Mouse (Mus musculus) macrophage (primary cell): ENCODE data around the gene Pdha2. TPM values are rescaled to one million over a fixed set of nuclear protein-coding genes. Genes with fewer than 3 reads are reported as not detected.

Experiments
- H3K27ac ChIP-seq: fragments of 350-480 bp; formaldehyde crosslinking; 2 replicates; pipeline ENCODE4 v1.9.0; 2021
- H3K36me3 ChIP-seq: fragments of 350-480 bp; formaldehyde crosslinking; 2 replicates; pipeline ENCODE4 v1.9.0; 2021; ENCODE audit errors: inconsistent target
- H3K4me3 ChIP-seq: fragments of 350-480 bp; formaldehyde crosslinking; 2 replicates; pipeline ENCODE4 v1.9.0; 2021; ENCODE audit errors: inconsistent target
- H3K79me2 ChIP-seq: fragments of 350-480 bp; formaldehyde crosslinking; 2 replicates; pipeline ENCODE4 v1.9.0; 2021; ENCODE audit errors: inconsistent target
- WGBS: methylation state at CpG from one replicate; pipeline ENCODE4 v1.1.7; 2026; ENCODE audit warnings: inconsistent platforms; ENCODE audit not compliant: missing documents; 5-methylcytosine and 5-hydroxymethylcytosine counted together
- polyA plus RNA-seq: library from polyadenylated mRNA; stranded (reverse); fragments of 250-400 nt; gene quantifications from 3 replicates; pipeline ENCODE4 v1.2.4, GENCODE M21; 2018; ENCODE audit warnings: inconsistent platforms
- total RNA-seq, 78 experiments: library from RNA; depleted of rRNA; stranded (reverse); fragments of 250-400 nt; gene quantifications; 1 replicate in 9 of 78; 2 replicates in 24 of 78; 3 replicates in 43 of 78; 4 replicates in 2 of 78; pipeline ENCODE4 v1.2.4; 2018; ENCODE audit warnings: inconsistent platforms in 56 of 78

Gene Pdha2
- not detected for total RNA-seq (2018; cell fraction: chromatin; rRNA removed)
- not detected for total RNA-seq (2018; cell fraction: cytosol; rRNA removed)
- total RNA-seq (2018; cell fraction: nucleus; rRNA removed), result not detected
- not detected in 3 replicates for polyA plus RNA-seq

- no peak within 1 kb of the TSS for H3K4me3 ChIP-seq
- no peak within 1 kb of the TSS for H3K27ac ChIP-seq
- no peaks in the 10 kb centered on the region for H3K79me2 ChIP-seq
- H3K36me3 ChIP-seq, result no peaks in the 10 kb centered on the region
- WGBS, result 75% methylated on average over 5 of the region's 5 CpGs
These were observed at the start of gene Pdha2 for GRCm38 (mm10) chr3:141212255-141212654. Pdha2 (minus strand) TSS chr3:141212355.

DNA sequence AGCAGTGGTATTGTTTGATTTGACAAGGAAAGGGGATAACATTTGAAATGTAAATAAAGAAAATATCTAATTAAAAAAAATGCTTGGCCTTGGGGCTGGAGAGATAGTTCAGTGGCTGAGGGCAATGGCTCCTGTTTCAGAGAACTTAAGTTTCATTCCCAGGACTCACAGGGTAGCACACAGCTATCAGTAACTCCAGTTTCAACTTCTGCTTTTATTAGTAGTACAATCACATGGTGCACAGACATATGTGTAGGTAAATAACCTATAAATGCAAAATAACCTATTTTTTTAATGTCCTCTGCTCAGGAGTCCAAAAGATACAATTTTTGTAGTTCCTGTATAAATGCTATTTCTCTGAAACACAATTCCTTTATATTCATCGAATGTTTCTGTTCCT lies 48.4 kb upstream of the Pdha2 start:
- 78% methylated on average over 1 of the region's 1 CpGs for WGBS
- Histone ChIP-seq H3K36me3 (no peaks in the 10 kb centered on the region), H3K79me2 (no peaks in the 10 kb centered on the region), H3K4me3 (no peak overlapping the region), H3K27ac (no peak overlapping the region)

GRCm38 (mm10) chr3:141251440-141251839 lies 39.3 kb upstream of the Pdha2 start:
- no peak overlapping the region for H3K27ac ChIP-seq
- no peak overlapping the region for H3K4me3 ChIP-seq
- H3K79me2 ChIP-seq, result no peaks in the 10 kb centered on the region
- WGBS, result 83% methylated on average over 1 of the region's 1 CpGs
- H3K36me3 ChIP-seq, result no peaks in the 10 kb centered on the region

DNA sequence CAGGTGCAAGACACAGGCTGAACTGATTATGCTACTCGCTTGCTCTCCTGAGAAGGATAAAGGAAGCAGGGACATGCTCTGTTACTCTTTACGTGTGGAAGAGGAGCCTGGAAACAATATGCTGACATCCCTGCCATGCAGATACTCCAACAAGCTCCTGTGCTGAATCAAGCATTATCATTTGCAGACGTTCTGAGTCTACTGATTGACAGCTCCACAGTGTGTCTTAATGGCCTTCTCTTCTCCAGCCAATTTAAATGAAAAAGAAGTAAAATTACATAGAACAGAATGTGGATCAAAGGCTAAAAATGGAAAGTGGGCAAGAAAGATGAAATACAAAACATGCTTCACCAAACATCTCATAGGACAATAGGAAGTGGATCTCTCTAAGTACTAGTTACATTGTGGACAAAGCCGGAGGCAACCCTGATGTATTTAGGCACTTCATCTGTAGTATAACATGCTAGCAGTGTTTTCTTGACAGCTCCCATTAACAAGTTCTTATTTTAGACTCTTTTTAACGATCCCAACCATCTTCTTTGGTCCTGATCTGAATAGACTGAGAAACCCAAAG lies 32.7 kb upstream of the Pdha2 start:
- Histone ChIP-seq H3K4me3 (no peak overlapping the region), H3K27ac (no peak overlapping the region), H3K36me3 (no peaks in the 10 kb centered on the region), H3K79me2 (no peaks in the 10 kb centered on the region)
- 89% methylated on average over 5 of the region's 5 CpGs for WGBS

DNA sequence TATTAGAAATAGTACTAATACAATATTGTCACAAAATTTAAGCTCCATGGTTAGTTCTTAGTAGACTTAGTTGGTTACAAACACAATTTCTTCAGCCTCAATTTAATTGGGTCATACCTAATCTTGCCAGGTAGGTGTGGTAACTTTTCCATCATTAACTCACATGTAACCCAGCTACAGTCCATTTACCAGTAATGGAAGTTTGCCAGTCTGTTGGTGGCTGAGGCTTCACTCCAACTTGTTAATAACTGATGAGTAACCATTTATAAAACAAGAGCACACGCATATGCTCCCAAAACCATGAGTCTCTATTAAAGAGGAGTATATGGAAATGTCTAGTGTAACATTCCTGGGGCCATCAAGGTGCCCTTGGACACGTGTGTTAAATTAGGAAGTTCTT lies 25.9 kb upstream of the Pdha2 start:
- H3K27ac ChIP-seq, result no peak overlapping the region
- H3K79me2 ChIP-seq, result no peaks in the 10 kb centered on the region
- H3K4me3 ChIP-seq, result no peak overlapping the region
- no peaks in the 10 kb centered on the region for H3K36me3 ChIP-seq
- 89% methylated on average over 1 of the region's 2 CpGs for WGBS

DNA sequence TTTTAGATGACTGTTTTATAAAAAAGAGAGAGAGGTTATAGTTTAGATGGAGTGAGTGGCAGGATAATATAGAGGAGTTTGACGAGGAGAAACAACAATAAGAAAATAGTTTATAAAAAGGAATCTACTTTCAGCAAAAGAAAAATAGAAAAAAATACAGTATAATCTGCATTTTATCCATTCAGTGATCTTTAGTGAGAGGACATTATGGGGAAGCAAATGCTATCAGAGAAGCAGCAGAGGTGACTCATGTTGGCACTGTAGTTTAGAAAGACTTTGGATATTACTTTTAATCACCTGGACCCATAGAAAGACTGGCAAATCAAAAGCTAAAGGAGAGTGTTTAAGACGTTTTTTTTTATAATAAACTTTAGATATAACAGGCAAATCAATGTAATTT lies 17.0 kb upstream of the Pdha2 start:
- no peaks in the 10 kb centered on the region for H3K79me2 ChIP-seq
- H3K4me3 ChIP-seq, result no peak overlapping the region
- no peak overlapping the region for H3K27ac ChIP-seq
- WGBS, result 55% methylated on average over 2 of the region's 2 CpGs
- H3K36me3 ChIP-seq, result no peaks in the 10 kb centered on the region

- 78% methylated on average over 1 of the region's 1 CpGs for WGBS
- H3K36me3 ChIP-seq, result no peaks in the 10 kb centered on the region
- no peak overlapping the region for H3K27ac ChIP-seq
- H3K79me2 ChIP-seq, result no peaks in the 10 kb centered on the region
- H3K4me3 ChIP-seq, result no peak overlapping the region
These were observed 10.2 kb upstream of the Pdha2 start for GRCm38 (mm10) chr3:141222339-141222738.

DNA sequence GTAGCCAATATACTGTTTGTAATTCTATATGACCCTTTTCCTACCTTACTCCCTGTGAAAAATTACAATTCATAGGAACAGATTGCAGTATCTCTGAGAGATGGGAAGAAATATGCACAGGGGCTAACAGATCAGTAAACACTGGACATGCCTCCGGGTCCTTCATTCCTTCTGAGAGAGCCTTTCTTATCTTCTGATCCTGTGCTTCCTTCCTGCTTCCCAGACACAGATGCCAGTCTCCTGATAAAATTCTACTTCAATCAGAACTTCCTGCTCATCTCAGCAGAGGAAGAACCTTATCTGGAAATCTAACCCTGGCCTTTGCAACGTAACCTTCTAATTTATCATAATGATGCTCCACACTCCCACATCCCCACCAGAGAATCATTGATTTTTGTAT lies 6.4 kb upstream of the Pdha2 start:
- 40% methylated on average over 2 of the region's 2 CpGs for WGBS
- H3K79me2 ChIP-seq, result no peaks in the 10 kb centered on the region
- H3K27ac ChIP-seq, result no peak overlapping the region
- H3K36me3 ChIP-seq, result no peaks in the 10 kb centered on the region
- H3K4me3 ChIP-seq, result no peak overlapping the region

GRCm38 (mm10) chr3:141216999-141217398 lies 4.8 kb upstream of the Pdha2 start:
- Histone ChIP-seq H3K36me3 (no peaks in the 10 kb centered on the region), H3K27ac (no peak overlapping the region), H3K4me3 (no peak overlapping the region), H3K79me2 (no peaks in the 10 kb centered on the region)

GRCm38 (mm10) chr3:141216237-141216636 lies 4.1 kb upstream of the Pdha2 start:
- Histone ChIP-seq H3K36me3 (no peaks in the 10 kb centered on the region), H3K4me3 (no peak overlapping the region), H3K79me2 (no peaks in the 10 kb centered on the region), H3K27ac (no peak overlapping the region)
- 72% methylated on average over 6 of the region's 6 CpGs for WGBS

DNA sequence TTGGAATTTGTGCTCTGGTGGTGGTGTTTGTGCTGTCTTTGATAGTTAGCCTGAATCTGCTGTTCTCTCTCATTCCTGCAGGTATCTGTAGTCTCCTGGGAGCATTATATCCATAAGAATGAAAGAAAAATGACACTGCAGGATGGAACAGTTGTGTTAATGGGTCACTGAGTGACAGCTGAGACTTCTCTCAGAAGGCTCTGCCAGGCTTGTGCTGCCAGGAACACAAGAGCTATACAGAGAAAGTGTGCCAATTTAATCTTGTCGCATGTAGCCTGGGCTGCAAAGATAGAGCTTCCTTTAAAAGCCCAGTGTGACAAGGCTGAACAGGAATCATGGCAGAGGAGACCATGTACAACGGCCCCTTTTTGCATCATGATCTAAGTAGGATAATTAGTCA lies 2.6 kb upstream of the Pdha2 start:
- no peak overlapping the region for H3K4me3 ChIP-seq
- 78% methylated on average over 2 of the region's 2 CpGs for WGBS
- no peaks in the 10 kb centered on the region for H3K36me3 ChIP-seq
- H3K27ac ChIP-seq, result no peak overlapping the region
- H3K79me2 ChIP-seq, result no peaks in the 10 kb centered on the region

- Histone ChIP-seq H3K4me3 (no peak overlapping the region), H3K36me3 (no peaks in the 10 kb centered on the region), H3K27ac (no peak overlapping the region), H3K79me2 (no peaks in the 10 kb centered on the region)
These were observed 2.0 kb upstream of the Pdha2 start for GRCm38 (mm10) chr3:141214197-141214596.

GRCm38 (mm10) chr3:141211644-141212043 lies 511 bp downstream of the Pdha2 start:
- Histone ChIP-seq H3K4me3 (no peak overlapping the region), H3K36me3 (no peaks in the 10 kb centered on the region), H3K27ac (no peak overlapping the region), H3K79me2 (no peaks in the 10 kb centered on the region)
- WGBS, result 95% methylated on average over 17 of the region's 17 CpGs

GRCm38 (mm10) chr3:141201766-141202165 lies 10.4 kb downstream of the Pdha2 start:
- Histone ChIP-seq H3K27ac (no peak overlapping the region), H3K4me3 (no peak overlapping the region), H3K36me3 (no peaks in the 10 kb centered on the region), H3K79me2 (no peaks in the 10 kb centered on the region)
- WGBS, result 92% methylated on average over 2 of the region's 2 CpGs

GRCm38 (mm10) chr3:141197308-141197861 lies 14.8 kb downstream of the Pdha2 start:
- Histone ChIP-seq H3K27ac (no peak overlapping the region), H3K79me2 (no peaks in the 10 kb centered on the region), H3K4me3 (no peak overlapping the region), H3K36me3 (no peaks in the 10 kb centered on the region)
- WGBS, result 93% methylated on average over 4 of the region's 4 CpGs

DNA sequence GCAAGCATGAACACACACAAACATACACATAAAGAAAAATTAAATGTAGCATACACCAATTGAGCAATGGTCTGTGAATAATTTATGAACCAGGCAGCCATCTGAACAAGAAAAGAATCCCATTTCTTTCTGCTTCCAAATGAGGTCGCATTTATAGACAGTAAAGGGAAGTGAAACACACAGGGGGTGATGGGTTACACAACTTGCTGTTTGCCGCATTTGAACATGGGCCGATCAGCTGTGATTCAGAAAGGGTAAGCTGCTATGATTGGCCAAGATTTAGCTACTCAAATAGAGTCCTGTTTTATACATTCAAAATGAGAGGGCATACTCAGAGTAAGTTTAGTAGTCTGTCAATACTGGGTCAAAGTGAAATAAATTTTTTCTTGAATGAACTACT lies 20.5 kb downstream of the Pdha2 start:
- WGBS, result 7% methylated on average over 3 of the region's 3 CpGs
- Histone ChIP-seq H3K36me3 (no peaks in the 10 kb centered on the region), H3K27ac (no peak overlapping the region), H3K79me2 (no peaks in the 10 kb centered on the region), H3K4me3 (no peak overlapping the region)
